Mouse (Mus musculus) E14TG2a.4 (cell line): Measurements from ENCODE around the gene Tcta.

ENCODE experiments used
- CTCF ChIP-seq: conservative IDR thresholded peaks from 2 replicates; pipeline ENCODE4 v1.5.1; 2014; ENCODE audit warnings: low read length
- NANOG ChIP-seq: IDR thresholded peaks from 2 replicates; pipeline ENCODE4 v1.6.1; 2014; ENCODE audit warnings: borderline replicate concordance, low read length, mixed read lengths

GRCm38 (mm10) chr9:108341801-108342200, 35.8 kb upstream of the Tcta start:
- no peak for TF ChIP-seq CTCF
- no peak for TF ChIP-seq NANOG
